Mouse (Mus musculus): Measurements from ENCODE around the gene 4930518I15Rik.

- TF ChIP-seq CTCF (IDR thresholded peaks at IDR 0.05; ENCODE audit: control insufficient read depth, insufficient read depth, insufficient replicate concordance, low read depth, low read length) (no peak), POLR2A (IDR thresholded peaks at IDR 0.05; ENCODE audit: control insufficient read depth, low read depth, low read length) (no peak)
Observed at GRCm38 (mm10) chr2:156874760-156875510, 17.2 kb upstream of the 4930518I15Rik start.

Data from testis, adult 2 months (tissue).